Mouse (Mus musculus): ENCODE results near the gene Katnal1. TPM values are rescaled to one million over a fixed set of nuclear protein-coding genes. Genes with fewer than 3 reads are reported as not detected.

The Katnal1 gene
- total RNA-seq, 2 experiments from 2014 or later, result 60.6 to 66.6 TPM

GRCm38 (mm10) chr5:148924586-148924985 is 4.5 kb downstream of the Katnal1 start:
- DNase-seq, result no peak

- DNase-seq, result no peak
These were observed 5.1 kb downstream of the Katnal1 start for GRCm38 (mm10) chr5:148924051-148924450.

DNA sequence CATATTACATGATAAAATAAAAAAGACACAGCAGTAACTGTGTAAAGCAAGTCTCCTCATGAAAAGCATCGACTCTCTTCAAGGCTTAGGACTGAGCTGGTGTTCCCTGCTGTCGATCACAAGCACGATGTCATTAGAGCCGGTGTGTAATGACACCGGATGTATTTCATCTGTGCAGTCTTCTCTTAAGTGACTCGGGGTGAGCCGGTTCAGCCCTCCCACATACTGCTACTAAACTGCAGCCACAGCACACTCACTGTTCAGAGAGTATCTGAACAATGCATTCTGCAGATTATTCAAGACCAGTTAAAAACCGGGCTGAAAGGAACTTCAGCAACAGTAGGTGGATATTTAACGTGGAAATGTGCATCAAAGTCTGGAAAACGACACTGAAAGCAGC is 5.7 kb downstream of the Katnal1 start:
- DNase-seq, result no peak

DNA sequence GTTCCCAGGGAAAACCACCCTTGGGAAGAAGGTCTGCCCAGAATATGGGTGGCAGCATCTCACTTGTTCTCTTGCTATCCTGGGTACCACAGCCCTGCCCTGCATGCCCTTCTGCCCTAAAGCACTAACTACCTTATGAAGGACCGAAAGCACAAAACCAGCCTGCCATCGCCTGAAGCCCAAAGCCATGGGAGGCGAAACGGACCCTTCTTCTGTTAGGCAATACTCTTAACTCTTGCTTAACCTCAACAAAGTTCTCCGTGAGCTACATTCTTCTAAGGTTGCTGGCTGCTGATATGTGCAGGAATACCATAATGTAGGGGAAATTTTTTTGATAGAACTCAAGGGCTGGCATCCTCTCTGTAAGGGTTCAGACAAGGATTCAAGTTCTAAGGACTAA is 6.3 kb downstream of the Katnal1 start:
- no peak for DNase-seq

DNA sequence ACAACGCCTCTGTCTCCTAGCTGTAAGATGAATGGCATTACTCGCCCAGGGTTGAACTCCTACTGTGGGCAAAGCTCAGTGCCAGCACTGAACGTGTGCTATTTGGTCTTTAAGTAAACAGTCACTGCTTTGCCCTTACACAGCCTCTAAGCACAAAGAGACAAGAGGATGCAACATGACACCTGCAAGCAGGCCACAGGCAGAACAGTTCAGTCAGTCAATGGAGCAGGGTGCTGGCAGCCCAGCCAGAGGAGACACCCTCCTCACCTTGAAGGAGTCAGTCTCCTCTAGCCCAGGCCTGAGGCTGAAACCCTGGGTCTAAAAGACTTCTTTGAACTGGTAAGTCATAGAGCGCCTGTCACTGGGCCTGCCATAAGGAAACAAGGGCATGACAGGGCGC is 11.1 kb downstream of the Katnal1 start:
- no peak for DNase-seq

GRCm38 (mm10) chr5:148916775-148917174 is 12.3 kb downstream of the Katnal1 start:
- DNase-seq, result no peak

DNA sequence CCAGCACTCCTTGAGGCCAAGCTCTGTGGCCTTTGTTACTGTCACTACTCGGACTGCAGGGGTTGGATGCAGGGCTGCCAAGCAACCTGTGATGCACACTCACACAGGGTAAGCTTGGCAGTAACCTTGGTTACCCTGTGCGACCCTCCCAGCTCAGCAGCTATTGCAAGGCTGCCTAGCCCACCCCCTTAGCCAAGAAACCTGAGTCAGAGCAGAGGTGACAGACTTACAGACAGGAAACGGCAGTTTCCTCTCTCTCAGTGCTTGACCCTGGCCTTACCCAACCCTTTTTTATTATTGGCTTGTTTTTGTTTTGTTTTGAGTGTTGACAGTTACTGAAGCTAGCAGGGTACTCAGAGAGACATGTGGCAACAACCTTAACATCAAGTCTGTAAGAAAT is 16.9 kb downstream of the Katnal1 start:
- DNase-seq, result no peak

- no peak for DNase-seq
These were observed 19.1 kb downstream of the Katnal1 start for GRCm38 (mm10) chr5:148910066-148910465.

DNA sequence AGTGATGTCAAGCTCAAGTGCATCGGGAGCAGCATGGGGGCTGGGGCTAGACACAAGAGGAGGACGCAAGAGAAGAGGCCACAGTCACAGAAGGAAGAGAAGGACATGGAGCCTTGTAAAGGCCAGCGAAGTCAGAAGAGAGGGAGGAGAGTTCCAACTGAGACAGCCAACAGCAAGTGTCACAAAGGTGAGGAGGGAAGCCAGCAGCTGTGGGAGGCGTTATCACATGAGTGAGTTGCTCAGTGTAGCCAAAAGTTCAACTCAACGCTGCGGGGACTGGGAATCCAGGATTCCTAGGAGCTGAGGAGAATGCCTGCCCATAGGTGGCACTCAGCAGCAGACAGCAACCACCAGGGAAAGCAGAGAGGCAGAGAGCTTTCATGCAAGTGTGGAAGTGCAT is 19.7 kb downstream of the Katnal1 start:
- DNase-seq, result no peak

- peak in 1 of 2 experiments; percentile 56 for DNase-seq
These were observed 20.1 kb downstream of the Katnal1 start for GRCm38 (mm10) chr5:148909057-148909395.

- DNase-seq, result no peak
These were observed 20.7 kb downstream of the Katnal1 start for GRCm38 (mm10) chr5:148908191-148909056.

DNA sequence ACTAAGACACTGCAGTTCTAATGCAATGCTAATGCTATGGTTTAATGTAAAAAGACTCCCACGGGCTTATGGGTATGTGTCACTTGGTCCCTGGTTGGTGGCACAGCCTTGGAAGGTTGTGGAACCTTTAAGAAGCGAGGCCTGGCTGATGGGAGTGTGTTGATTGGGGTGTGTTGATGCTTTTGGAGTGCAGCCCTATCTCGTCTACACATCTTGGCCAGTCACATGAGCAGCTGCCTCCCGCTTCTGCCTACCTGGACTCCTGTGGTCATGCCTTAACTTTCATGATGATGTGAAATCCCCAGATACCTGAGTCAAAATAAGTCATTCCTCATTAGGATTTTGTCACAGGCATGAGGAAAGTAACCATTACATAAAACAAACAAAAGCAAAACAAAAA is 22.8 kb downstream of the Katnal1 start:
- DNase-seq, result no peak

GRCm38 (mm10) chr5:148904846-148905245 is 24.3 kb downstream of the Katnal1 start:
- no peak for DNase-seq

DNA sequence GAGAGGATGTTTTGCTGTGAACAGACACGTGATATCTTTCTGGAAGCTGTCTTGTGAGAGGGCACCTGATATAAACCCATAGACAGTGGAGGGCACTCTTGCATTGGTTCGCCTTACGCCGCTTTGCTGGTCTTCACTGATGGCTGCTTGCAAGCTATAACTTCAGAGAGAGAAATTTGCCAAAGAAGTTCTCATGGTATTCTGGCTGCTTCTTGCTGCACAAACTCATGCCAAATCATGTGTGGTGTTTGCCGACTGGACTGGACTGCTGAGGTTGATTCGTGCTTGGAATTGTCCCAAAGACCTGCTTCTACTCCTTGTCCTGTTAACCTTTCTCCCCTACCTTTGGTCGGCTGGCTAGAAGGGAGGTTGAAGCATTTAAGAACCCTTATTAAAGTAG is 29.8 kb downstream of the Katnal1 start:
- no peak for DNase-seq

DNA sequence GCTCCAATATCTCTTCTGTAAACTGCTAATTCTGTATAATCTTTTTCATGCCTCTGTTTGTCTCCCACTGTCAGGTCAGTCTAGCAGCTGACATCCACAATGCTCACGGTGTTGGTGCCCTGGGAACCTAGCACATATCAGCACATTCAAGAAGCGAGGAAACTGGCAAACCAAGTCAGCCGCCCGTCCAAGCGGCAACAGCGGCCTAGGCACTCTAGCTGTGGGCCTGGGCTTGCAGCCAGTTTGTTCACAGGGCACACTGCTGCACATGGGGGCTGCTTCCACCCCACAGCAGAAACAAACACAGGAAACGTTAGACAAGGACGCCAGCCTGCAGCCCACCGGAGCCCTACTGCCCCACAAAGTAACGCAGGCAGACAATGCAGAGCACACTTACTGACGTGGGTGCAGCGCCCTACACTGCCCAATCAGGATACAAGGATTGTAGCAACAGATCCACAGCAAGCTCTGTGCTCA is 31.1 kb downstream of the Katnal1 start:
- DNase-seq, result peak in 1 of 2 experiments; percentile 18

DNA sequence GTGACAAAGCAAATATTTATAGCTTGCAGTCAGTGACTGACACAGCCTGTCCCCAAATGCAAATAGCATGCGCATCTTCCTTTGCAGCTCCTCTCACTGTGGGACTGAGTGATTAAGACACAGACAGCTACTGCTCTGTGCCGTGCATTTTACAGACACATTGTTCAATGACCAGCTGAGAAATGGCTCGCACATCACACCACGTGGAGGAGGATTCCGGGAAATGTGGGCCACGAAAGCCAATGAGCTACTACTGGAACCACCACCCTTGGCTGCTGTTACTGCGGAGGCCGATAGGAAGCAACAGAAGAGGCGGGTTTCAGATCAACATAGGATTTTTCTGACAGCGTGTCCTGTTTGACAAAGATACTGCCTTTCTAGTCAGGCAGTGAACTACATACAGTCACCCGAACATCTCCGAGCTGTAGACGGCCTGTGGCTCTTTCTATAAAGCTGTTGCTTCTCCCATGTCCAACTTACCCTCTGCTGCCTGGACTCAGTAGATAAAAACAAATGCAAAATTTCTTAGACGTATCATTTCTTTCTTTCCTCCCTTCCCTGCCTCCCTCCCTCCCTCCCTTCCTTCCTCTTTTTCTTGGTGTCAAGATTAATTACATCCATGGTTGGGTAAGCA is 31.9 kb downstream of the Katnal1 start:
- peak; percentile 29 to 38 for DNase-seq

DNA sequence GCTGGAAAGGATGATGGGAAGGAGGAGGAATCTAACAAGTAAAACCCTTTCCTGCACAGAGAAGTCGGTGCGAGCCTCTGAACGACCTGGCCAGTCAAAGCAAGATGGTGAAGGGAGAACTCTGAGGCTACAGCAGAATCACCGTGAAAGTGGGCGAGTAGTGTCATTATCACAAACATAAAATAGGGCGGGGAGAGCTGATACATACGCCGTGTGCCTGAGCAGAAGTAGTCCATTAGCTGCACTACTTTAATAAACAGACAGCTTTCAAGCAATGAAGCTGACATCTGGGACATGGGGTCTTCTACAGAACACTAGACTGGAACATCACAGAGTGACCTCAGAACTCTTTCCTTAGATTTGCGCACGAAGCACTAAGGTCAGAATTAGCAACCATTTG is 32.6 kb downstream of the Katnal1 start:
- DNase-seq, result no peak

GRCm38 (mm10) chr5:148895833-148896232 is 33.3 kb downstream of the Katnal1 start:
- no peak for DNase-seq

- no peak for DNase-seq
These were observed 34.1 kb downstream of the Katnal1 start for GRCm38 (mm10) chr5:148895034-148895433.

- no peak for DNase-seq
These were observed 38.9 kb downstream of the Katnal1 start for GRCm38 (mm10) chr5:148890237-148890636.

- DNase-seq, result no peak
These were observed 41.1 kb downstream of the Katnal1 start for GRCm38 (mm10) chr5:148888032-148888431.

- DNase-seq, result no peak
These were observed 43.1 kb downstream of the Katnal1 start for GRCm38 (mm10) chr5:148885821-148886609.

DNA sequence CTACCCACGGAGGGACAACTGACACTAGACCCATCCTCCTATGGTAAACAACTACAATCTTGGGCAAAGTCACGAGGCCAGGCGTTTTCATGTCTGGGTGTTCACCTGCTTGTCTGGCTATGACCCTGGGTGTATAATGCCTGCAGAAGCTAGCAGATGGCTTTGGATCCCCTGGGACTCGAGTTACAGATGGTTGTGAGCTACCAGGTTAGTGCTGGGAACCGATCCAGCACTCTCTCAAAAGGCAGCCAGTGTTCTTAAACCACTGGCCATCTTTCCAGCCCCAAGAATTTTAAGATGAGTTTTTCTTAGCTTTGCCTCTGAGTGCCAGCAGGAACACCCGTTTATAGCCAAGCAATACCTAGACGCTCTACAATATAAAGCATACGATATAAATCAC is 45.4 kb downstream of the Katnal1 start:
- DNase-seq, result no peak

Data from layer of hippocampus, postnatal 36 days (tissue).